Mouse (Mus musculus) heart, postnatal 25 days (tissue): Measurements from ENCODE around the gene Mrgpra2a. TPM values are rescaled to one million over a fixed set of nuclear protein-coding genes. Genes with fewer than 3 reads are reported as not detected.
"Not testable (repeated sequence)": the region's sequence is repeated elsewhere in the genome, so short reads cannot be mapped to it uniquely, and the experiment has no call there.

ENCODE experiments used
- DNase-seq: peaks from one replicate; pipeline ENCODE4 v3.0.0; 2022; ENCODE audit warnings: low spot score
- intact Hi-C: fragments of 180-260 bp; cut with DNase I; formaldehyde crosslinking; loops from one replicate; pipeline ENCODE4 v1.15.1; 2025
- total RNA-seq, 2 experiments: library from RNA; stranded (reverse); gene quantifications; 2 replicates each; pipeline ENCODE4 v1.2.3; 2021

Mrgpra2a gene
- not detected for total RNA-seq

- intact Hi-C loops, DNase-seq: not testable (repeated sequence)
Measured at GRCm38 (mm10) chr7:47452015-47452414, at the start of gene Mrgpra2a. Gene Mrgpra2a, minus strand, starts transcription at chr7:47452139.

GRCm38 (mm10) chr7:47491266-47491665, 39.3 kb upstream of the Mrgpra2a start:
- intact Hi-C loops, DNase-seq: not testable (repeated sequence)

GRCm38 (mm10) chr7:47489438-47489837, 37.5 kb upstream of the Mrgpra2a start:
- DNase-seq, intact Hi-C loops: not testable (repeated sequence)

GRCm38 (mm10) chr7:47483181-47483580, 31.2 kb upstream of the Mrgpra2a start:
- intact Hi-C loops, DNase-seq: not testable (repeated sequence)

- intact Hi-C loops, DNase-seq: not testable (repeated sequence)
Measured at GRCm38 (mm10) chr7:47473904-47474303, 22.0 kb upstream of the Mrgpra2a start.

GRCm38 (mm10) chr7:47465278-47465981, 13.5 kb upstream of the Mrgpra2a start:
- intact Hi-C loops, DNase-seq: not testable (repeated sequence)

- intact Hi-C loops = not testable (repeated sequence)
Measured at GRCm38 (mm10) chr7:47445729-47446128, 6.2 kb downstream of the Mrgpra2a start.

GRCm38 (mm10) chr7:47436463-47436862, 15.5 kb downstream of the Mrgpra2a start:
- DNase-seq, intact Hi-C loops: not testable (repeated sequence)

More at GRCm38 (mm10) chr7:47445729-47446128, 6.2 kb downstream of the Mrgpra2a start:
- DNase-seq = not testable (repeated sequence)

GRCm38 (mm10) chr7:47427815-47428508, 24.0 kb downstream of the Mrgpra2a start:
- intact Hi-C loops, DNase-seq: not testable (repeated sequence)

- DNase-seq = no peak
- intact Hi-C loops = no loop called here
Measured at GRCm38 (mm10) chr7:47410602-47411001, 41.3 kb downstream of the Mrgpra2a start.

GRCm38 (mm10) chr7:47409545-47409944, 42.4 kb downstream of the Mrgpra2a start:
- intact Hi-C loops = no loop called here
- no peak for DNase-seq

- DNase-seq = no peak
- intact Hi-C loops = no loop called here
Measured at GRCm38 (mm10) chr7:47401125-47401524, 50.8 kb downstream of the Mrgpra2a start.

Other genes with a start within 250 kb of the Mrgpra2a start
- not detected for gene Mrgpra6, start 247.2 kb downstream of the Mrgpra2a start, total RNA-seq
- gene Mrgpra9, start 199.3 kb downstream of the Mrgpra2a start, total RNA-seq = not detected
- not detected for gene Mrgpra1, start 97.9 kb downstream of the Mrgpra2a start, total RNA-seq
- not detected for gene Mrgpra2b, start 76.7 kb upstream of the Mrgpra2a start, total RNA-seq
- not detected for gene Mrgpra3, start 149.2 kb upstream of the Mrgpra2a start, total RNA-seq